30 mouse cellular contexts compared by ENCODE assay signal in genomic region chr6:149184007-149184406, GRCm38 (mm10). TPM values are rescaled to one million over a fixed set of nuclear protein-coding genes. Genes with fewer than 3 reads are reported as not detected.
DNase-seq lines count a peak whose midpoint lies in the region; ATAC-seq lines count a peak whose summit lies in the region.
"Had no signal": no experiment of that assay in that cellular context is flagged by ENCODE, and none has a peak within 500 bp of the region (broad histone marks: within the 10 kb centered on the region; RNA-seq: fewer than 3 reads in every experiment).

No protein-coding gene starts in this region.

- WGBS in liver, embryonic 16.5 days (ENCODE audit: insufficient replicate concordance), result 29% methylated on average over 1 of the region's 1 CpGs
- 53% methylated on average over 1 of the region's 1 CpGs for WGBS in liver, embryonic 11.5 days
- WGBS in forebrain, embryonic 13.5 days, result 98% methylated on average over 1 of the region's 1 CpGs
- WGBS in intestine, embryonic 15.5 days, result 95% methylated on average over 1 of the region's 1 CpGs

- no peak overlapping the region for H3K27ac ChIP-seq in liver, embryonic 16.5 days (ENCODE audit: low read length)
- H3K27ac ChIP-seq in liver, embryonic 11.5 days (ENCODE audit: low read depth, low read length), result no peak overlapping the region
- H3K27ac ChIP-seq in forebrain, embryonic 13.5 days, result no peak overlapping the region
- H3K27ac ChIP-seq in intestine, embryonic 15.5 days, result no peak overlapping the region
- H3K27ac ChIP-seq: embryonic facial prominence, embryonic 10.5 days; embryonic facial prominence, embryonic 12.5 days; forebrain, embryonic 10.5 days; forebrain, embryonic 12.5 days; forebrain, embryonic 15.5 days had no signal

- 0 out of 2 replicates have a peak, but pooled peaks have one; percentile 8 for ATAC-seq in liver, embryonic 16.5 days (ENCODE audit: low read depth)
- no peak for ATAC-seq in liver, embryonic 11.5 days (replicated peaks; ENCODE audit: low FRiP score)
- 0 out of 2 replicates have a peak, but pooled peaks have one; percentile 9 for ATAC-seq in erythroblast, adult 5-6 weeks (replicated peaks; ENCODE audit: low FRiP score, poor library complexity, severe bottlenecking)
- no peak for ATAC-seq in forebrain, embryonic 13.5 days
- no peak for ATAC-seq in intestine, embryonic 15.5 days
- ATAC-seq: activated CD4-positive, CD25-positive, alpha-beta regulatory T cell, adult 4 months; forebrain, embryonic 15.5 days; forebrain, postnatal 0 days; Patski had no signal

- no peaks in the 10 kb centered on the region for H3K27me3 ChIP-seq in liver, embryonic 16.5 days (ENCODE audit: control insufficient read depth, insufficient read depth, low read depth, low read length)
- H3K27me3 ChIP-seq in liver, embryonic 11.5 days (replicated peaks; ENCODE audit: control insufficient read depth, insufficient read depth, low read length), result no peaks in the 10 kb centered on the region
- no peaks in the 10 kb centered on the region for H3K27me3 ChIP-seq in forebrain, embryonic 13.5 days
- no peaks in the 10 kb centered on the region for H3K27me3 ChIP-seq in intestine, embryonic 15.5 days (replicated peaks)
- H3K27me3 ChIP-seq: embryonic facial prominence, embryonic 12.5 days; forebrain, embryonic 12.5 days; forebrain, embryonic 15.5 days; Patski had no signal

- no peak overlapping the region for H3K4me2 ChIP-seq in liver, embryonic 16.5 days (ENCODE audit: low read depth, low read length)
- H3K4me2 ChIP-seq in liver, embryonic 11.5 days, result no peak overlapping the region
- H3K4me2 ChIP-seq in forebrain, embryonic 13.5 days, result no peak overlapping the region
- H3K4me2 ChIP-seq in intestine, embryonic 15.5 days (replicated peaks), result no peak overlapping the region
- H3K4me2 ChIP-seq: embryonic facial prominence, embryonic 12.5 days; forebrain, embryonic 12.5 days; forebrain, embryonic 15.5 days had no signal

- H3K9ac ChIP-seq in liver, embryonic 16.5 days (ENCODE audit: low read depth, low read length), result no peak overlapping the region
- H3K9ac ChIP-seq in liver, embryonic 11.5 days (ENCODE audit: low read depth, low read length), result no peak overlapping the region
- no peak overlapping the region for H3K9ac ChIP-seq in forebrain, embryonic 13.5 days
- H3K9ac ChIP-seq in intestine, embryonic 15.5 days, result no peak overlapping the region
- H3K9ac ChIP-seq: embryonic facial prominence, embryonic 12.5 days; forebrain, embryonic 12.5 days; forebrain, embryonic 15.5 days; forebrain, postnatal 0 days had no signal

- no peaks in the 10 kb centered on the region for H3K9me3 ChIP-seq in liver, embryonic 16.5 days (replicated peaks; ENCODE audit: control insufficient read depth, low read length)
- H3K9me3 ChIP-seq in liver, embryonic 11.5 days (ENCODE audit: control insufficient read depth, low read length), result no peaks in the 10 kb centered on the region
- peaks cover under 1% of the 10 kb centered on the region; the same call in 1 of the 2 replicates for H3K9me3 ChIP-seq in forebrain, embryonic 13.5 days (replicated peaks)
- H3K9me3 ChIP-seq in intestine, embryonic 15.5 days, result no peaks in the 10 kb centered on the region; the same call in 1 of the 2 replicates
- H3K9me3 ChIP-seq: embryonic facial prominence, embryonic 12.5 days; forebrain, embryonic 12.5 days; forebrain, embryonic 15.5 days had no signal

- peak; percentile 66 for DNase-seq in heart, adult 11 months
- no peak for DNase-seq in heart, postnatal 10 days
- no peak for DNase-seq in liver, embryonic 11.5 days (ENCODE audit: low spot score)
- DNase-seq in 416B (ENCODE audit: low read depth), result peak; percentile 41
- DNase-seq: adrenal gland, adult 8-10 months; adrenal gland, postnatal 14 days; adrenal gland, postnatal 36 days; cerebellum, adult 11-12 months; cerebellum, adult 2 months; cerebellum, adult 9-10 months; cerebellum, postnatal 10 days; cerebellum, postnatal 25 days; forebrain, postnatal 0 days had no signal

- intact Hi-C loops in heart, postnatal 10 days (cut with DNase I), result no loop called here

- H3K4me3 ChIP-seq in liver, embryonic 16.5 days (ENCODE audit: low read depth, low read length), result no peak overlapping the region
- no peak overlapping the region for H3K4me3 ChIP-seq in liver, embryonic 11.5 days (ENCODE audit: low read depth, low read length)
- H3K4me3 ChIP-seq in forebrain, embryonic 13.5 days, result no peak overlapping the region
- no peak overlapping the region for H3K4me3 ChIP-seq in intestine, embryonic 15.5 days (replicated peaks)
- H3K4me3 ChIP-seq: embryonic facial prominence, embryonic 10.5 days; embryonic facial prominence, embryonic 12.5 days; erythroblast, embryonic 14.5 days; forebrain, embryonic 10.5 days; forebrain, embryonic 12.5 days; forebrain, embryonic 15.5 days had no signal

- H3K36me3 ChIP-seq in liver, embryonic 16.5 days (ENCODE audit: control insufficient read depth, insufficient read depth), result peaks cover 8% of the 10 kb centered on the region
- peaks cover 21% of the 10 kb centered on the region for H3K36me3 ChIP-seq in liver, embryonic 11.5 days (ENCODE audit: control insufficient read depth, insufficient read depth, low read length)
- H3K36me3 ChIP-seq in forebrain, embryonic 13.5 days (ENCODE audit: poor library complexity, severe bottlenecking), result peaks cover 39% of the 10 kb centered on the region
- H3K36me3 ChIP-seq in intestine, embryonic 15.5 days, result peaks cover 25% of the 10 kb centered on the region

- H3K4me1 ChIP-seq in liver, embryonic 16.5 days (ENCODE audit: control insufficient read depth, low read depth, low read length), result peaks cover 5% of the 10 kb centered on the region
- peaks cover 8% of the 10 kb centered on the region; the same call in 1 of the 2 replicates for H3K4me1 ChIP-seq in liver, embryonic 11.5 days (replicated peaks; ENCODE audit: control insufficient read depth, insufficient read depth, low read length)
- peaks cover 18% of the 10 kb centered on the region for H3K4me1 ChIP-seq in forebrain, embryonic 13.5 days
- 0 out of 2 replicates have a peak, but pooled peaks cover 5% of the 10 kb centered on the region for H3K4me1 ChIP-seq in intestine, embryonic 15.5 days (replicated peaks)

RNA-seq across cellular contexts. Expression of gene Amn1, which starts 4.5 kb away (rescaled TPM):
- 10 to 100 TPM; 21.2 to 30.3 TPM for total RNA-seq in heart, postnatal 10 days (2021)
- 7.3 and 8.3 TPM in 2 replicates for polyA plus RNA-seq in liver, embryonic 16.5 days (2015; fragmentation: Nextera tagmentation; extraction: Ambion mirVana)
- polyA plus RNA-seq in liver, embryonic 11.5 days (2014; fragmentation: Nextera tagmentation; extraction: Ambion mirVana), result 12.8 and 14.4 TPM in 2 replicates
- 19.4 and 26.5 TPM in 2 replicates for total RNA-seq in erythroblast, adult 5-6 weeks (2015; ENCODE audit: low replicate concordance)
- total RNA-seq in erythroblast, adult 5-6 weeks (2017; ENCODE audit: low replicate concordance), result 11.9 and 14.4 TPM in 2 replicates
- 95.6 and 98.2 TPM in 2 replicates for polyA plus RNA-seq in forebrain, embryonic 13.5 days (2015; fragmentation: Nextera tagmentation; extraction: Ambion mirVana)
- polyA plus RNA-seq in intestine, embryonic 15.5 days (2015; fragmentation: Nextera tagmentation; extraction: Ambion mirVana), result 23.3 and 25.5 TPM in 2 replicates

RNA-seq across cellular contexts. Expression of gene Etfbkmt, which starts 44.4 kb away (rescaled TPM):
- 10 to 100 TPM; 19.1 to 32.9 TPM for total RNA-seq in heart, postnatal 10 days (2021)
- 13.3 and 15.7 TPM in 2 replicates for polyA plus RNA-seq in liver, embryonic 16.5 days (2015; fragmentation: Nextera tagmentation; extraction: Ambion mirVana)
- polyA plus RNA-seq in liver, embryonic 11.5 days (2014; fragmentation: Nextera tagmentation; extraction: Ambion mirVana), result 14.2 and 14.9 TPM in 2 replicates
- 37.7 and 39.5 TPM in 2 replicates for total RNA-seq in erythroblast, adult 5-6 weeks (2015; ENCODE audit: low replicate concordance)
- total RNA-seq in erythroblast, adult 5-6 weeks (2017; ENCODE audit: low replicate concordance), result 35.9 and 48.9 TPM in 2 replicates
- 8.3 TPM in 2 replicates for polyA plus RNA-seq in forebrain, embryonic 13.5 days (2015; fragmentation: Nextera tagmentation; extraction: Ambion mirVana)
- polyA plus RNA-seq in intestine, embryonic 15.5 days (2015; fragmentation: Nextera tagmentation; extraction: Ambion mirVana), result 17.0 and 17.6 TPM in 2 replicates

RNA-seq across cellular contexts. Expression of gene Gm10203, which starts 54.0 kb away (rescaled TPM):
- total RNA-seq in heart, postnatal 10 days (2021), result not detected
- not detected in 2 replicates for polyA plus RNA-seq in liver, embryonic 16.5 days (2015; fragmentation: Nextera tagmentation; extraction: Ambion mirVana)
- polyA plus RNA-seq in liver, embryonic 11.5 days (2014; fragmentation: Nextera tagmentation; extraction: Ambion mirVana), result not detected in 2 replicates
- total RNA-seq in erythroblast, adult 5-6 weeks (2015; ENCODE audit: low replicate concordance), result not detected in 2 replicates
- total RNA-seq in erythroblast, adult 5-6 weeks (2017; ENCODE audit: low replicate concordance), result not detected in 2 replicates
- polyA plus RNA-seq in forebrain, embryonic 13.5 days (2015; fragmentation: Nextera tagmentation; extraction: Ambion mirVana), result not detected in 2 replicates
- polyA plus RNA-seq in intestine, embryonic 15.5 days (2015; fragmentation: Nextera tagmentation; extraction: Ambion mirVana), result not detected in 2 replicates
- total RNA-seq: adrenal gland, adult 18-20 months; adrenal gland, adult 8-10 months; adrenal gland, postnatal 14 days; adrenal gland, postnatal 36 days; ES-E14; forebrain, postnatal 0 days had no signal
- polyA plus RNA-seq: activated CD4-positive, CD25-positive, alpha-beta regulatory T cell, adult 4 months; C2C12; cerebellum, adult 2 months; cortical plate, adult 2 months; embryonic facial prominence, embryonic 10.5 days; embryonic facial prominence, embryonic 12.5 days; embryonic facial prominence, embryonic 14.5 days; erythroblast, embryonic 14.5 days; forebrain, embryonic 10.5 days; forebrain, embryonic 12.5 days; forebrain, embryonic 15.5 days; forebrain, postnatal 0 days; Patski had no signal

Comparison
In these comparisons a context has a peak if more than half of its experiments do, and no peak if none do; other contexts are left out.
1. DNase-seq: peak in heart, adult 11 months (single experiment) and 416B (single experiment); none in heart, postnatal 10 days (0 of 2) and liver, embryonic 11.5 days (single experiment).
2. ATAC-seq: peak in liver, embryonic 16.5 days (single experiment) and erythroblast, adult 5-6 weeks (single experiment); none in liver, embryonic 11.5 days (single experiment), forebrain, embryonic 13.5 days (single experiment) and intestine, embryonic 15.5 days (single experiment).